Mouse (Mus musculus): ENCODE measurements at regions not wholly inside any gene's neighbourhood (a gene's known extent, or its start where the extent isn't known, plus 50 kb on each side); places are given as distances from the start of the nearest gene placed in this dataset.

GRCm38 (mm10) chr10:118760441-118760840 lies 109.6 kb downstream of the Dyrk2 start:
- Histone ChIP-seq H3K27me3 (no peaks in the 10 kb centered on the region), H3K4me1 (replicated peaks) (0 out of 2 replicates have a peak, but pooled peaks cover 6% of the 10 kb centered on the region), H3K27ac (no peak overlapping the region), H3K36me3 (no peaks in the 10 kb centered on the region), H3K9ac (replicated peaks) (no peak overlapping the region), H3K4me3 (replicated peaks) (no peak overlapping the region), H3K9me3 (no peaks in the 10 kb centered on the region), H3K4me2 (replicated peaks) (no peak overlapping the region)
- WGBS: 38% methylated on average over 8 of the region's 8 CpGs
- ATAC-seq: no peak

- Histone ChIP-seq H3K9ac (replicated peaks) (no peak overlapping the region), H3K9me3 (no peaks in the 10 kb centered on the region), H3K36me3 (no peaks in the 10 kb centered on the region), H3K4me3 (replicated peaks) (no peak overlapping the region), H3K27ac (no peak overlapping the region), H3K4me2 (replicated peaks) (no peak overlapping the region), H3K4me1 (replicated peaks) (0 out of 2 replicates have a peak, but pooled peaks cover 6% of the 10 kb centered on the region), H3K27me3 (no peaks in the 10 kb centered on the region)
- WGBS: 89% methylated on average over 10 of the region's 10 CpGs
- ATAC-seq: no peak
Observed at GRCm38 (mm10) chr10:118761101-118761868, 108.7 kb downstream of the Dyrk2 start.

GRCm38 (mm10) chr10:118765051-118765450 lies 105.0 kb downstream of the Dyrk2 start:
- ATAC-seq: no peak
- 0 out of 2 replicates have a peak, but pooled peaks cover 6% of the 10 kb centered on the region for H3K4me1 ChIP-seq (replicated peaks)
- H3K27ac ChIP-seq: no peak overlapping the region
- H3K9ac ChIP-seq (replicated peaks): no peak overlapping the region
- H3K9me3 ChIP-seq: no peaks in the 10 kb centered on the region
- WGBS: 94% methylated on average over 9 of the region's 9 CpGs
- H3K4me2 ChIP-seq (replicated peaks): no peak overlapping the region
- H3K4me3 ChIP-seq (replicated peaks): no peak overlapping the region
- no peaks in the 10 kb centered on the region for H3K36me3 ChIP-seq
- H3K27me3 ChIP-seq: no peaks in the 10 kb centered on the region

GRCm38 (mm10) chr10:118765544-118766441 lies 104.2 kb downstream of the Dyrk2 start:
- Histone ChIP-seq H3K9me3 (no peaks in the 10 kb centered on the region), H3K27ac (no peak overlapping the region), H3K4me1 (replicated peaks) (no peaks in the 10 kb centered on the region), H3K27me3 (no peaks in the 10 kb centered on the region), H3K4me3 (replicated peaks) (no peak overlapping the region), H3K9ac (replicated peaks) (no peak overlapping the region), H3K36me3 (no peaks in the 10 kb centered on the region), H3K4me2 (replicated peaks) (no peak overlapping the region)
- ATAC-seq: no peak
- WGBS: 72% methylated on average over 14 of the region's 14 CpGs

- Histone ChIP-seq H3K9me3 (no peaks in the 10 kb centered on the region), H3K9ac (replicated peaks) (no peak overlapping the region), H3K27ac (no peak overlapping the region), H3K4me1 (replicated peaks) (no peaks in the 10 kb centered on the region), H3K4me2 (replicated peaks) (no peak overlapping the region), H3K27me3 (no peaks in the 10 kb centered on the region), H3K4me3 (replicated peaks) (no peak overlapping the region), H3K36me3 (no peaks in the 10 kb centered on the region)
- WGBS: 86% methylated on average over 7 of the region's 7 CpGs
- ATAC-seq: no peak
Observed at GRCm38 (mm10) chr10:118766826-118767225, 103.2 kb downstream of the Dyrk2 start.

DNA sequence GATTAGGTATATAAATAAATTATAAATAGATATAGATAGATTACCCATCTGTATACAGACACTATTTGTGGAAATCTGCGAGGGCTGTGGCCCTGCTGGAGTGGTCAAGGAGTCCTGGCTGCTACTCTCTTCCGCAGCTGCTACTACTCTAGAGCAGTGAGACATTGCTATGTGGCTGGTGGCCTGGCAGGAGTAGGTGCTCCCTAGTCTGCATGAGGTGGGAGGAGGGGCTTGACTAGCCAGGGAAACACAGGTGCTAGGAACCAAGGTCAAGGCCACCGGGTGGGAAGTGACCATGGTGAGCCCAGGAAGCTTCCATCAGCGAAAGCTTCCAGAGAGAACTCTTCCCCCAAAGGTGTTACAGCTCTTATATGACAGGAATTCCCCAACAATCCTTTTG lies 100.3 kb downstream of the Dyrk2 start:
- H3K36me3 ChIP-seq: no peaks in the 10 kb centered on the region
- H3K9ac ChIP-seq (replicated peaks): 0 out of 2 replicates have a peak overlapping the region, but pooled peaks have one; percentile 32
- H3K4me3 ChIP-seq (replicated peaks): no peak overlapping the region
- 90% methylated on average over 4 of the region's 4 CpGs for WGBS
- no peaks in the 10 kb centered on the region for H3K27me3 ChIP-seq
- no peak for ATAC-seq
- no peak overlapping the region for H3K4me2 ChIP-seq (replicated peaks)
- no peaks in the 10 kb centered on the region for H3K9me3 ChIP-seq
- H3K27ac ChIP-seq: no peak overlapping the region
- no peaks in the 10 kb centered on the region for H3K4me1 ChIP-seq (replicated peaks)

DNA sequence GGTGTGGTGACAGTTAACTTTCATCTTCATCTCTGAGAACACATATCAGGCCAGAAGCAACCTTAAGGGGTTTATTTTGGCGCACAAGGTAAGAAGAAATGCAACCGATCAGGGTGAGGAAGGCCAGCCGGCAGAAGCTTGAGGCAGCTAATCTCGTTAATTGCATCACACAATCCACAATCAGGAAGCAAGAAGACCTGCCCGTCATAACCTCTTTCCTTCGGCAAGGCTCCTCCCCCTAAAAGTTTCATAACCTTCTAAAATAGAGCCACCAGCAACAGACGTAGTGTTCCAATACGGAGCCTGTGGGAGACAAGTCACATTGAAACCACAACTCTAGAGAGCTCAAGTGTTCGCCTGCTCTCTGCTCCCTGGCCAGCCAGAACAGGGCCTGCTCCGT lies 91.4 kb downstream of the Dyrk2 start:
- H3K4me1 ChIP-seq (replicated peaks): no peaks in the 10 kb centered on the region
- 96% methylated on average over 10 of the region's 10 CpGs for WGBS
- H3K4me2 ChIP-seq (replicated peaks): no peak overlapping the region
- no peak overlapping the region for H3K27ac ChIP-seq
- H3K9me3 ChIP-seq: no peaks in the 10 kb centered on the region
- no peak for ATAC-seq
- H3K4me3 ChIP-seq (replicated peaks): no peak overlapping the region
- no peaks in the 10 kb centered on the region for H3K36me3 ChIP-seq
- H3K27me3 ChIP-seq: no peaks in the 10 kb centered on the region
- H3K9ac ChIP-seq (replicated peaks): no peak overlapping the region

DNA sequence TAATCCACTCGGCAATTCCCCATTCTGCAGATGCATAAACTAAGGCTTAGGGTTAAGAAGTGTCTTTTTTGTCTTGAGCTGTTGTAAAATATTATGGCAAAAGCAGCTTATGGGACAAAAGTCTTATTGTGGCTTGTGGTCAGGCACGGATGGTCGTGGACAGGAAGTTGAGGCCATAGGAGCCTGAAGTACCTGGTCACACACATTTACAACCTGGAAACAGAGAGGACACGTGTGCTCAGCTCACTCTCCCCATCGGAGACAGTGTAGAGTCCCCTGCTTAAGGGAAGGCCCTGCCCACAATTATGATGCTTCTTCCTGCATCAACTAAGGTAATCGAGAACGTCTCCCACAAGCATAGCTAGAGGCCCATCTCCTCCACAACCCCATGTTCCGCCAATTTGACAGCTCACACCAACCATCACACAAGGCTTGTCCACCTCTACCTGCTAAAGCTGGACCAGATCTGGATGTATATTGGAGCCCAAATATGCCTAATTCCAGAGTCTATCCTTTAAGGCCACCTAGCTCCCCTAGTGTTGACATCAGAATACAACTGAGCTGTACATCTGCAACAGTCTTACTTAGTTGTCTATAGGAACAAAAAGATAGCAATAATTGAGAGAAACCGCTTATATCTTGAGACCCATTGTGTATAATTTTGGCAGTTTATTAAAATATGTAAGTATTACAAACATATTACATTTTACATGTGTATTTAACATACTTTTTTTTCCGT lies 89.0 kb downstream of the Dyrk2 start:
- H3K4me3 ChIP-seq (replicated peaks): no peak overlapping the region
- no peak for ATAC-seq
- H3K27me3 ChIP-seq: no peaks in the 10 kb centered on the region
- H3K9ac ChIP-seq (replicated peaks): no peak overlapping the region
- H3K4me1 ChIP-seq (replicated peaks): no peaks in the 10 kb centered on the region
- 91% methylated on average over 10 of the region's 10 CpGs for WGBS
- no peak overlapping the region for H3K4me2 ChIP-seq (replicated peaks)
- H3K27ac ChIP-seq: no peak overlapping the region
- H3K9me3 ChIP-seq: no peaks in the 10 kb centered on the region
- no peaks in the 10 kb centered on the region for H3K36me3 ChIP-seq

- H3K27me3 ChIP-seq: no peaks in the 10 kb centered on the region
- H3K4me2 ChIP-seq (replicated peaks): no peak overlapping the region
- H3K4me1 ChIP-seq (replicated peaks): no peaks in the 10 kb centered on the region
- no peak overlapping the region for H3K27ac ChIP-seq
- WGBS: 81% methylated on average over 10 of the region's 10 CpGs
- H3K9me3 ChIP-seq: no peaks in the 10 kb centered on the region
- H3K4me3 ChIP-seq (replicated peaks): no peak overlapping the region
- no peak for ATAC-seq
- no peaks in the 10 kb centered on the region for H3K36me3 ChIP-seq
- H3K9ac ChIP-seq (replicated peaks): no peak overlapping the region
Observed at GRCm38 (mm10) chr10:118781811-118782232, 88.2 kb downstream of the Dyrk2 start.

- Histone ChIP-seq H3K4me3 (replicated peaks) (no peak overlapping the region), H3K4me1 (replicated peaks) (no peaks in the 10 kb centered on the region), H3K27me3 (no peaks in the 10 kb centered on the region), H3K9me3 (no peaks in the 10 kb centered on the region), H3K36me3 (no peaks in the 10 kb centered on the region), H3K27ac (no peak overlapping the region), H3K4me2 (replicated peaks) (no peak overlapping the region), H3K9ac (replicated peaks) (no peak overlapping the region)
- ATAC-seq: no peak
- WGBS: 76% methylated on average over 6 of the region's 6 CpGs
Observed at GRCm38 (mm10) chr10:118782646-118783045, 87.4 kb downstream of the Dyrk2 start.

- Histone ChIP-seq H3K27me3 (no peaks in the 10 kb centered on the region), H3K4me3 (replicated peaks) (no peak overlapping the region), H3K27ac (no peak overlapping the region), H3K4me2 (replicated peaks) (no peak overlapping the region), H3K9me3 (no peaks in the 10 kb centered on the region), H3K36me3 (no peaks in the 10 kb centered on the region), H3K9ac (replicated peaks) (no peak overlapping the region), H3K4me1 (replicated peaks) (peaks cover 3% of the 10 kb centered on the region)
- 90% methylated on average over 8 of the region's 8 CpGs for WGBS
- no peak for ATAC-seq
Observed at GRCm38 (mm10) chr10:118787280-118787690, 82.7 kb downstream of the Dyrk2 start.

Measured in midbrain, embryonic 13.5 days (tissue).